Mouse (Mus musculus): ENCODE measurements around the gene Gm33815. TPM values are rescaled to one million over a fixed set of nuclear protein-coding genes. Genes with fewer than 3 reads are reported as not detected.
"Not testable (repeated sequence)": the region's sequence is repeated elsewhere in the genome, so short reads cannot be mapped to it uniquely, and the experiment has no call there.

Gm33815 gene
- not detected in 2 replicates for polyA plus RNA-seq (2014; fragmentation: Nextera tagmentation; extraction: Ambion mirVana)

DNA sequence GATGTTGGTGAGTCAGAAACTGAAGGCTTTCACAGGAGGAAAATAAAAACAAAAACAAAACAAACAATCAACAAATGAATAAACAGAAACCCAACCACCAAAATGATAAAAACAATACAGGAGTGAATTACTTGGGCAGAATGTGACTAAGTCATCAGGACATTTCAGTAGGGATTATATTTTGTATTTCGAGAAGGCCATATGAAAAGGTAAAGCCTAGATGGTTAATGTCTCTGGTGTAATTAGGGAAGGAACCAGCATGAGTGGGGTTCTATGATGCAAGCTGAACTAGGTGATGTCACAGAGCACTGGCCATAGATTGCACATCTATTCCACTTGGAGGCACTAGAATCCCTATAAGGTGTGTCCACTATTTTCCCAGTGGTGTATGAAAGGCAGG lies at the start of gene Gm33815:
Gene Gm33815 (plus strand): TSS at position 301 of the 400 bp plus-strand sequence.
- not testable (repeated sequence) for H3K4me2 ChIP-seq (replicated peaks; ENCODE audit: low read depth, low read length); H3K9me3 ChIP-seq (ENCODE audit: control insufficient read depth, low read depth, low read length); ATAC-seq (ENCODE audit: insufficient number of reproducible peaks, insufficient read depth, low FRiP score, low read depth); H3K27ac ChIP-seq (ENCODE audit: low read length); H3K27me3 ChIP-seq (ENCODE audit: control insufficient read depth, insufficient read depth, low read length); H3K4me1 ChIP-seq (ENCODE audit: control insufficient read depth, insufficient read depth, low read length); H3K9ac ChIP-seq (replicated peaks; ENCODE audit: low read depth, low read length); H3K36me3 ChIP-seq (ENCODE audit: control insufficient read depth, insufficient read depth, low read length); H3K4me3 ChIP-seq (ENCODE audit: low read depth, low read length)
- WGBS: no CpG with 5 or more reads among the region's 1 CpGs
